Comparison of ENCODE assay signal across 9 mouse cellular contexts in the genomic region with DNA sequence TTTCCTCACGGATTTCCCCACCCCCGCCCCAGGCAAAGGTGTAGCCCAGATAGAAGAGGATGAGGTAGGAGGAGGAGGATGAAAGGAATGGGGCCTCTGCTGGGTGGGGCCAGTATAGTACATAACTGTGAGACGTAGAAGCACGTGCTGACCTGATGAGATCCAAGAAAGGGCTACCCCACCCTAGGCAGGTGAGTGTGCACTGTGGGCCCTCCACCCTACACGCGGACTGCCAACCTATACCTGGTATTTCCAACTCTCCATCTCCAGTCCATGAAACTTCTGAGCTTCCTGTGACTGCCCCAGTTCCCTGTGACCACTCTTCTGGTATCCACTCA. TPM values are rescaled to one million over a fixed set of nuclear protein-coding genes. Genes with fewer than 3 reads are reported as not detected.
DNase-seq lines count a peak whose midpoint lies in the region; ATAC-seq and TF ChIP-seq lines count a peak whose summit lies in the region.
"Had no signal": no experiment of that assay in that cellular context is flagged by ENCODE, and none has a peak within 500 bp of the region (broad histone marks: within the 10 kb centered on the region; RNA-seq: fewer than 3 reads in every experiment).

No protein-coding gene starts in this region.

- H3K4me2 ChIP-seq in kidney, embryonic 14.5 days (replicated peaks; ENCODE audit: low read depth, low read length): peak overlapping the region; percentile 93
- peak overlapping the region; percentile 88 for H3K4me2 ChIP-seq in hindbrain, postnatal 0 days (ENCODE audit: low read depth, low read length)
- peak overlapping the region; percentile 94 for H3K4me2 ChIP-seq in midbrain, postnatal 0 days (ENCODE audit: low read depth, low read length, poor library complexity, severe bottlenecking)

- no peaks in the 10 kb centered on the region for H3K9me3 ChIP-seq in kidney, embryonic 14.5 days (ENCODE audit: control insufficient read depth, low read length)
- H3K9me3 ChIP-seq in hindbrain, postnatal 0 days (ENCODE audit: low read length): no peaks in the 10 kb centered on the region
- no peaks in the 10 kb centered on the region for H3K9me3 ChIP-seq in midbrain, postnatal 0 days (ENCODE audit: low read length)

- H3K4me3 ChIP-seq in kidney, embryonic 14.5 days (ENCODE audit: low read length): peak overlapping the region; percentile 53; the same call in 1 of the 2 replicates
- peak overlapping the region; percentile 56 for H3K4me3 ChIP-seq in hindbrain, postnatal 0 days (ENCODE audit: low read length)
- H3K4me3 ChIP-seq in midbrain, postnatal 0 days (ENCODE audit: low read depth, low read length): peak overlapping the region; percentile 75
- H3K4me3 ChIP-seq in thymus, adult 2 months (ENCODE audit: control insufficient read depth, insufficient read depth, low read length): no peak overlapping the region
- H3K4me3 ChIP-seq in lung, adult 2 months (replicated peaks; ENCODE audit: extremely low read depth, low read depth, low read length): no peak overlapping the region

- peak; percentile 3; the same call in 1 of the 2 replicates for ATAC-seq in kidney, embryonic 14.5 days (ENCODE audit: low FRiP score, low TSS enrichment)
- peak; percentile 42 for ATAC-seq in activated CD4-positive, CD25-positive, alpha-beta regulatory T cell, adult 4 months
- ATAC-seq in hindbrain, postnatal 0 days: peak; percentile 43
- peak; percentile 47; the same call in 1 of the 2 replicates for ATAC-seq in midbrain, postnatal 0 days (ENCODE audit: low FRiP score)

- no peak overlapping the region for H3K9ac ChIP-seq in kidney, embryonic 14.5 days (ENCODE audit: low read depth, low read length)
- H3K9ac ChIP-seq in hindbrain, postnatal 0 days (replicated peaks; ENCODE audit: low read length): peak overlapping the region; percentile 73; the same call in 1 of the 2 replicates
- H3K9ac ChIP-seq in midbrain, postnatal 0 days (replicated peaks; ENCODE audit: low read length, poor library complexity, severe bottlenecking): peak overlapping the region; percentile 87

- H3K27me3 ChIP-seq in kidney, embryonic 14.5 days (ENCODE audit: control insufficient read depth, insufficient read depth, low read length): peaks cover 10% of the 10 kb centered on the region; the same call in 1 of the 2 replicates
- H3K27me3 ChIP-seq in hindbrain, postnatal 0 days (ENCODE audit: insufficient read depth, low read length): no peaks in the 10 kb centered on the region
- no peaks in the 10 kb centered on the region for H3K27me3 ChIP-seq in midbrain, postnatal 0 days (ENCODE audit: insufficient read depth, low read length)
- peaks cover 12% of the 10 kb centered on the region for H3K27me3 ChIP-seq in thymus, adult 2 months (ENCODE audit: control insufficient read depth, insufficient read depth, low read length)

- peaks cover 12% of the 10 kb centered on the region; the same call in 1 of the 2 replicates for H3K4me1 ChIP-seq in kidney, embryonic 14.5 days (ENCODE audit: control insufficient read depth, insufficient read depth, low read length)
- peaks cover 12% of the 10 kb centered on the region for H3K4me1 ChIP-seq in hindbrain, postnatal 0 days (ENCODE audit: insufficient read depth, low read length)
- peaks cover 9% of the 10 kb centered on the region; the same call in 1 of the 2 replicates for H3K4me1 ChIP-seq in midbrain, postnatal 0 days (ENCODE audit: insufficient read depth, low read length)
- peaks cover 20% of the 10 kb centered on the region for H3K4me1 ChIP-seq in thymus, adult 2 months (replicated peaks; ENCODE audit: control insufficient read depth, insufficient read depth, low read length)
- H3K4me1 ChIP-seq in lung, adult 2 months (ENCODE audit: control insufficient read depth, insufficient read depth, low read length): peaks cover 6% of the 10 kb centered on the region

- no peak overlapping the region for H3K27ac ChIP-seq in kidney, embryonic 14.5 days (ENCODE audit: low read depth, low read length)
- peak overlapping the region; percentile 80; the same call in 1 of the 2 replicates for H3K27ac ChIP-seq in hindbrain, postnatal 0 days
- H3K27ac ChIP-seq in midbrain, postnatal 0 days (ENCODE audit: low read depth, low read length): peak overlapping the region; percentile 80
- no peak overlapping the region for H3K27ac ChIP-seq in thymus, adult 2 months (ENCODE audit: control insufficient read depth, insufficient read depth, low read length)

- no peak for TF ChIP-seq POLR2A in thymus, adult 2 months (IDR thresholded peaks at IDR 0.05; ENCODE audit: control insufficient read depth, extremely low read depth, insufficient read depth, low read length, poor library complexity)
- TF ChIP-seq POLR2A in lung, adult 2 months (IDR thresholded peaks at IDR 0.05; ENCODE audit: borderline replicate concordance, extremely low read depth, low read depth, low read length): no peak

- no peak for TF ChIP-seq CTCF in hindbrain, postnatal 0 days (IDR thresholded peaks at IDR 0.05; ENCODE audit: low read depth)
- TF ChIP-seq CTCF in midbrain, postnatal 0 days (IDR thresholded peaks at IDR 0.05): no peak
- no peak for TF ChIP-seq CTCF in thymus, adult 2 months (IDR thresholded peaks at IDR 0.05; ENCODE audit: borderline replicate concordance, control insufficient read depth, extremely low read depth, insufficient read depth, low read length, poor library complexity)
- TF ChIP-seq CTCF in lung, adult 2 months (IDR thresholded peaks at IDR 0.05; ENCODE audit: insufficient read depth, low read length): no peak

- DNase-seq in kidney, postnatal 10 days: no peak
- no peak for DNase-seq in hindbrain, postnatal 0 days (ENCODE audit: low spot score)
- no peak for DNase-seq in midbrain, postnatal 0 days (ENCODE audit: low spot score)
- no peak for DNase-seq in thymus, adult 2 months
- no peak for DNase-seq in lung, adult 2 months
- no peak for DNase-seq in adrenal gland, postnatal 25 days

- 8% methylated on average over 6 of the region's 6 CpGs for WGBS in kidney, embryonic 14.5 days
- WGBS in hindbrain, postnatal 0 days: 13% methylated on average over 6 of the region's 6 CpGs
- 14% methylated on average over 6 of the region's 6 CpGs for WGBS in midbrain, postnatal 0 days
- 34% methylated on average over 6 of the region's 6 CpGs for WGBS in thymus, adult 2 months
- 16% methylated on average over 6 of the region's 6 CpGs for WGBS in lung, adult 2 months

- H3K36me3 ChIP-seq in kidney, embryonic 14.5 days (ENCODE audit: control insufficient read depth, insufficient read depth, low read length): peaks cover 7% of the 10 kb centered on the region; the same call in 1 of the 2 replicates
- peaks cover 5% of the 10 kb centered on the region; the same call in 1 of the 2 replicates for H3K36me3 ChIP-seq in hindbrain, postnatal 0 days (ENCODE audit: insufficient read depth, low read length)
- peaks cover 17% of the 10 kb centered on the region for H3K36me3 ChIP-seq in midbrain, postnatal 0 days (ENCODE audit: insufficient read depth, low read length)
- H3K36me3 ChIP-seq in thymus, adult 2 months (ENCODE audit: control insufficient read depth, insufficient read depth, low read length): no peaks in the 10 kb centered on the region

RNA-seq across cellular contexts. Expression of a gene that starts 0.6 kb away (rescaled TPM):
- 19.8 and 21.2 TPM in 2 replicates for polyA plus RNA-seq in kidney, embryonic 14.5 days (2014; fragmentation: Nextera tagmentation; extraction: Ambion mirVana)
- polyA plus RNA-seq in activated CD4-positive, CD25-positive, alpha-beta regulatory T cell, adult 4 months (2017; shearing (Covaris generic)): under 1 TPM in 1 of 2 experiments, not detected in 1; 0.58 TPM
- total RNA-seq in hindbrain, postnatal 0 days (2014; rRNA removed): 156 and 170 TPM in 2 replicates
- 197 and 219 TPM in 2 replicates for polyA plus RNA-seq in hindbrain, postnatal 0 days (2015; fragmentation: Nextera tagmentation; extraction: Ambion mirVana)
- total RNA-seq in midbrain, postnatal 0 days (2014; rRNA removed): 130 and 157 TPM in 2 replicates
- polyA plus RNA-seq in midbrain, postnatal 0 days (2015; fragmentation: Nextera tagmentation; extraction: Ambion mirVana): 240 and 253 TPM in 2 replicates
- 3.6 and 4.5 TPM in 2 replicates for polyA plus RNA-seq in thymus, adult 2 months (2012; rRNA removed)
- 14.1 and 28.6 TPM in 2 replicates for polyA plus RNA-seq in lung, adult 2 months (2012; rRNA removed)
- 7.4 and 7.9 TPM in 2 replicates for total RNA-seq in adrenal gland, postnatal 25 days (2021)

RNA-seq across cellular contexts. Expression of a gene that starts 0.8 kb away (rescaled TPM):
- not detected in 2 replicates for polyA plus RNA-seq in kidney, embryonic 14.5 days (2014; fragmentation: Nextera tagmentation; extraction: Ambion mirVana)
- not detected for polyA plus RNA-seq in activated CD4-positive, CD25-positive, alpha-beta regulatory T cell, adult 4 months (2017; shearing (Covaris generic))
- total RNA-seq in hindbrain, postnatal 0 days (2014; rRNA removed): 0.47 TPM in 1 of 2 replicates, not detected in the other
- polyA plus RNA-seq in hindbrain, postnatal 0 days (2015; fragmentation: Nextera tagmentation; extraction: Ambion mirVana): 0.24 and 0.44 TPM in 2 replicates
- total RNA-seq in midbrain, postnatal 0 days (2014; rRNA removed): 1.2 TPM in 1 of 2 replicates, not detected in the other
- 0.19 TPM in 1 of 2 replicates, not detected in the other for polyA plus RNA-seq in midbrain, postnatal 0 days (2015; fragmentation: Nextera tagmentation; extraction: Ambion mirVana)
- 1.6 and 2.1 TPM in 2 replicates for polyA plus RNA-seq in thymus, adult 2 months (2012; rRNA removed)
- polyA plus RNA-seq in lung, adult 2 months (2012; rRNA removed): 120 TPM in 1 of 2 replicates, not detected in the other
- not detected in 2 replicates for total RNA-seq in adrenal gland, postnatal 25 days (2021)
- total RNA-seq: gastrocnemius, postnatal 25 days had no signal

RNA-seq across cellular contexts. Expression of a gene that starts 4.8 kb away (rescaled TPM):
- 0.20 and 0.39 TPM in 2 replicates for polyA plus RNA-seq in kidney, embryonic 14.5 days (2014; fragmentation: Nextera tagmentation; extraction: Ambion mirVana)
- polyA plus RNA-seq in activated CD4-positive, CD25-positive, alpha-beta regulatory T cell, adult 4 months (2017; shearing (Covaris generic)): not detected
- not detected in 2 replicates for total RNA-seq in hindbrain, postnatal 0 days (2014; rRNA removed)
- not detected in 2 replicates for polyA plus RNA-seq in hindbrain, postnatal 0 days (2015; fragmentation: Nextera tagmentation; extraction: Ambion mirVana)
- total RNA-seq in midbrain, postnatal 0 days (2014; rRNA removed): 0.33 TPM in 1 of 2 replicates, not detected in the other
- not detected in 2 replicates for polyA plus RNA-seq in midbrain, postnatal 0 days (2015; fragmentation: Nextera tagmentation; extraction: Ambion mirVana)
- polyA plus RNA-seq in thymus, adult 2 months (2012; rRNA removed): 0.05 TPM in 1 of 2 replicates, not detected in the other
- polyA plus RNA-seq in lung, adult 2 months (2012; rRNA removed): 0.76 TPM in 1 of 2 replicates, not detected in the other
- total RNA-seq in adrenal gland, postnatal 25 days (2021): not detected in 2 replicates
- total RNA-seq: gastrocnemius, postnatal 25 days had no signal

RNA-seq across cellular contexts. Expression of a gene that starts 5.3 kb away (rescaled TPM):
- 3.6 and 4.7 TPM in 2 replicates for polyA plus RNA-seq in kidney, embryonic 14.5 days (2014; fragmentation: Nextera tagmentation; extraction: Ambion mirVana)
- polyA plus RNA-seq in activated CD4-positive, CD25-positive, alpha-beta regulatory T cell, adult 4 months (2017; shearing (Covaris generic)): 1 to 10 TPM; 3.6 to 4.2 TPM
- total RNA-seq in hindbrain, postnatal 0 days (2014; rRNA removed): 8.7 and 9.7 TPM in 2 replicates
- polyA plus RNA-seq in hindbrain, postnatal 0 days (2015; fragmentation: Nextera tagmentation; extraction: Ambion mirVana): 2.3 and 2.6 TPM in 2 replicates
- total RNA-seq in midbrain, postnatal 0 days (2014; rRNA removed): 7.3 and 12.3 TPM in 2 replicates
- polyA plus RNA-seq in midbrain, postnatal 0 days (2015; fragmentation: Nextera tagmentation; extraction: Ambion mirVana): 2.4 and 3.0 TPM in 2 replicates
- polyA plus RNA-seq in thymus, adult 2 months (2012; rRNA removed): 41.1 and 43.0 TPM in 2 replicates
- polyA plus RNA-seq in lung, adult 2 months (2012; rRNA removed): 15.0 and 20.9 TPM in 2 replicates
- total RNA-seq in adrenal gland, postnatal 25 days (2021): 3.5 and 8.1 TPM in 2 replicates

RNA-seq across cellular contexts. Expression of a gene that starts 7.2 kb away (rescaled TPM):
- polyA plus RNA-seq in kidney, embryonic 14.5 days (2014; fragmentation: Nextera tagmentation; extraction: Ambion mirVana): 0.34 and 0.57 TPM in 2 replicates
- not detected for polyA plus RNA-seq in activated CD4-positive, CD25-positive, alpha-beta regulatory T cell, adult 4 months (2017; shearing (Covaris generic))
- not detected in 2 replicates for total RNA-seq in hindbrain, postnatal 0 days (2014; rRNA removed)
- polyA plus RNA-seq in hindbrain, postnatal 0 days (2015; fragmentation: Nextera tagmentation; extraction: Ambion mirVana): not detected in 2 replicates
- total RNA-seq in midbrain, postnatal 0 days (2014; rRNA removed): not detected in 2 replicates
- polyA plus RNA-seq in midbrain, postnatal 0 days (2015; fragmentation: Nextera tagmentation; extraction: Ambion mirVana): not detected in 2 replicates
- polyA plus RNA-seq in thymus, adult 2 months (2012; rRNA removed): 0.05 and 0.15 TPM in 2 replicates
- not detected in 2 replicates for polyA plus RNA-seq in lung, adult 2 months (2012; rRNA removed)
- total RNA-seq in adrenal gland, postnatal 25 days (2021): not detected in 2 replicates
- total RNA-seq: gastrocnemius, postnatal 25 days had no signal

Comparison
In these comparisons a context has a peak if more than half of its experiments do, and no peak if none do; other contexts are left out.
1. H3K27ac ChIP-seq: peak in hindbrain, postnatal 0 days (single experiment) and midbrain, postnatal 0 days (single experiment); none in kidney, embryonic 14.5 days (single experiment) and thymus, adult 2 months (single experiment).
2. H3K4me3 ChIP-seq: peak in kidney, embryonic 14.5 days (single experiment), hindbrain, postnatal 0 days (single experiment) and midbrain, postnatal 0 days (single experiment); none in thymus, adult 2 months (single experiment) and lung, adult 2 months (single experiment).
3. Peak in every context shown above with its lines, with median percentiles within 50 percentile points of each other: ATAC-seq and H3K4me2 ChIP-seq.